In genomic region chr12:54696242-54697002, GRCm38 (mm10) we compare ENCODE assay signal across 8 mouse cellular contexts. TPM values are rescaled to one million over a fixed set of nuclear protein-coding genes. Genes with fewer than 3 reads are reported as not detected.
DNase-seq lines count a peak whose midpoint lies in the region; ATAC-seq and TF ChIP-seq lines count a peak whose summit lies in the region.

No protein-coding gene starts in this region.

- peaks cover 3 to 13% of the 10 kb centered on the region in 2 experiments; a peak in 3 of 4 replicates for H3K4me1 ChIP-seq in MEL (ENCODE audit: control insufficient read depth in 1 of 2, insufficient read depth in 2 of 2, low read length in 2 of 2)
- peaks cover 4% of the 10 kb centered on the region for H3K4me1 ChIP-seq in cerebellum, adult 2 months (ENCODE audit: control insufficient read depth, insufficient read depth, low read length)
- peaks cover 7% of the 10 kb centered on the region; the same call in 1 of the 2 replicates for H3K4me1 ChIP-seq in forebrain, postnatal 0 days (ENCODE audit: insufficient read depth)
- peaks cover 3% of the 10 kb centered on the region for H3K4me1 ChIP-seq in lung, embryonic 16.5 days (replicated peaks; ENCODE audit: control insufficient read depth, insufficient read depth, low read length)

- peak overlapping the region; percentile 49 to 81 for H3K4me3 ChIP-seq in MEL (ENCODE audit: control insufficient read depth in 1 of 2, insufficient read depth in 1 of 2, low read depth in 2 of 2, low read length in 2 of 2)
- peak overlapping the region; percentile 74 for H3K4me3 ChIP-seq in cerebellum, adult 2 months (replicated peaks; ENCODE audit: insufficient read depth, low read depth, low read length)
- peak overlapping the region; percentile 88 for H3K4me3 ChIP-seq in forebrain, postnatal 0 days (ENCODE audit: low read depth, low read length)
- H3K4me3 ChIP-seq in lung, embryonic 16.5 days (ENCODE audit: low read length) = peak overlapping the region; percentile 95

- H3K4me2 ChIP-seq in forebrain, postnatal 0 days (ENCODE audit: low read depth) = peak overlapping the region; percentile 72
- peak overlapping the region; percentile 82 for H3K4me2 ChIP-seq in lung, embryonic 16.5 days (ENCODE audit: low read depth, low read length)

- peak; percentile 95 for DNase-seq in MEL (ENCODE audit: low read depth, low spot score)
- peak; percentile 90 to 94 for DNase-seq in cerebellum, adult 2 months
- peak; percentile 97 for DNase-seq in forebrain, postnatal 0 days
- peak; percentile 95 for DNase-seq in layer of hippocampus, adult 9-10 months (ENCODE audit: low spot score)
- DNase-seq in ovary, postnatal 10 days (ENCODE audit: low spot score) = peak; percentile 78
- peak; percentile 95 to 96 for DNase-seq in thymus, postnatal 10 days (ENCODE audit: low spot score in 2 of 2)

- WGBS in cerebellum, adult 2 months = under 1% methylated on average over 32 of the region's 32 CpGs
- under 1% methylated on average over 32 of the region's 32 CpGs for WGBS in forebrain, postnatal 0 days
- WGBS in lung, embryonic 16.5 days = under 1% methylated on average over 32 of the region's 32 CpGs

- H3K27me3 ChIP-seq in MEL (ENCODE audit: control insufficient read depth in 1 of 2, insufficient read depth in 2 of 2, low read length in 2 of 2) = no peaks in the 10 kb centered on the region
- H3K27me3 ChIP-seq in cerebellum, adult 2 months (ENCODE audit: control insufficient read depth, insufficient read depth, low read length) = no peaks in the 10 kb centered on the region
- H3K27me3 ChIP-seq in forebrain, postnatal 0 days (ENCODE audit: insufficient read depth, low read length) = no peaks in the 10 kb centered on the region
- H3K27me3 ChIP-seq in lung, embryonic 16.5 days (ENCODE audit: control insufficient read depth, insufficient read depth, low read depth, low read length) = no peaks in the 10 kb centered on the region

- H3K9me3 ChIP-seq in MEL (replicated peaks; ENCODE audit: insufficient read depth, low read length) = no peaks in the 10 kb centered on the region
- no peaks in the 10 kb centered on the region for H3K9me3 ChIP-seq in forebrain, postnatal 0 days (ENCODE audit: low read length)
- no peaks in the 10 kb centered on the region for H3K9me3 ChIP-seq in lung, embryonic 16.5 days (ENCODE audit: control insufficient read depth, low read length)

- peaks cover 0 to 11% of the 10 kb centered on the region in 2 experiments; a peak in 2 of 4 replicates for H3K36me3 ChIP-seq in MEL (ENCODE audit: control insufficient read depth in 1 of 2, insufficient read depth in 2 of 2, low read length in 2 of 2)
- H3K36me3 ChIP-seq in forebrain, postnatal 0 days (ENCODE audit: insufficient read depth) = peaks cover 8% of the 10 kb centered on the region
- peaks cover 5% of the 10 kb centered on the region; the same call in 1 of the 2 replicates for H3K36me3 ChIP-seq in lung, embryonic 16.5 days (ENCODE audit: control insufficient read depth, insufficient read depth, low read length)

- peak; percentile 88 for ATAC-seq in forebrain, postnatal 0 days
- ATAC-seq in hematopoietic stem cell, adult 5-6 weeks (replicated peaks in 1 of 2; ENCODE audit: insufficient read depth in 1 of 2, low FRiP score in 2 of 2, low TSS enrichment in 1 of 2, low read depth in 1 of 2, poor library complexity in 2 of 2, severe bottlenecking in 2 of 2) = peak; percentile 70 to 75
- peak; percentile 94 for ATAC-seq in lung, embryonic 16.5 days (ENCODE audit: low read depth)

- TF ChIP-seq CTCF in MEL (IDR thresholded peaks at IDR 0.05 in 2 of 3, conservative IDR thresholded peaks at IDR 0.05 in 1 of 3; ENCODE audit: control insufficient read depth in 1 of 3, insufficient read depth in 1 of 3, low read depth in 2 of 3, low read length in 3 of 3, poor library complexity in 1 of 3, severe bottlenecking in 1 of 3) = no peak
- no peak for TF ChIP-seq CTCF in cerebellum, adult 2 months (IDR thresholded peaks at IDR 0.05; ENCODE audit: borderline replicate concordance, insufficient read depth, low read depth, low read length)
- TF ChIP-seq CTCF in forebrain, postnatal 0 days (IDR thresholded peaks at IDR 0.05; ENCODE audit: low read depth) = no peak; the same call in 1 of the 2 replicates

- TF ChIP-seq EP300 in MEL (IDR thresholded peaks at IDR 0.05; ENCODE audit: low read depth in 1 of 2, low read length in 2 of 2) = no peak

- peak overlapping the region; percentile 60 for H3K27ac ChIP-seq in MEL (ENCODE audit: control insufficient read depth, low read depth, low read length)
- peak overlapping the region; percentile 12; the same call in 1 of the 2 replicates for H3K27ac ChIP-seq in cerebellum, adult 2 months (ENCODE audit: insufficient read depth, low read length)
- H3K27ac ChIP-seq in forebrain, postnatal 0 days (ENCODE audit: low read depth, low read length) = peak overlapping the region; percentile 99
- H3K27ac ChIP-seq in lung, embryonic 16.5 days (ENCODE audit: low read length) = peak overlapping the region; percentile 98

- H3K9ac ChIP-seq in MEL (ENCODE audit: control insufficient read depth, low read depth, low read length, poor library complexity, severe bottlenecking) = peak overlapping the region; percentile 73
- peak overlapping the region; percentile 97 for H3K9ac ChIP-seq in forebrain, postnatal 0 days
- H3K9ac ChIP-seq in lung, embryonic 16.5 days (ENCODE audit: low read length) = peak overlapping the region; percentile 92

- peaks cover 9% of the 10 kb centered on the region for H3K79me2 ChIP-seq in MEL (ENCODE audit: control insufficient read depth, insufficient read depth, low read length, poor library complexity)

- peak; percentile 99 for TF ChIP-seq POLR2A in MEL (IDR thresholded peaks at IDR 0.05; ENCODE audit: control insufficient read depth in 1 of 2, insufficient read depth in 1 of 2, low read depth in 1 of 2, low read length in 2 of 2, poor library complexity in 1 of 2)
- TF ChIP-seq POLR2A in cerebellum, adult 2 months (IDR thresholded peaks at IDR 0.05; ENCODE audit: borderline replicate concordance, insufficient read depth, low read length) = peak; percentile 99

- no peak for TF ChIP-seq RAD21 in MEL (IDR thresholded peaks at IDR 0.05; ENCODE audit: low read depth, low read length)

TF ChIP-seq in MEL, 35 proteins besides CTCF, POLR2A, EP300 and RAD21:
- TF ChIP-seq RCOR1 (IDR thresholded peaks at IDR 0.05; ENCODE audit: low read depth, low read length) (peak; percentile 33; the same call in 1 of the 2 replicates), POLR2AphosphoS5 (IDR thresholded peaks at IDR 0.05; ENCODE audit: borderline replicate concordance, low read depth, low read length) (peak; percentile 100), HCFC1 (IDR thresholded peaks at IDR 0.05; ENCODE audit: low read depth, low read length) (peak; percentile 80), TBP (IDR thresholded peaks at IDR 0.05; ENCODE audit: low read depth, low read length) (peak; percentile 99), TCF12 (IDR thresholded peaks at IDR 0.05; ENCODE audit: low read depth, low read length) (peak; percentile 51), MXI1 (IDR thresholded peaks at IDR 0.05; ENCODE audit: low read depth, low read length) (no peak), E2F4 (IDR thresholded peaks at IDR 0.05; ENCODE audit: borderline replicate concordance, low read depth, low read length) (no peak), MEF2A (IDR thresholded peaks at IDR 0.05; ENCODE audit: extremely low read depth, insufficient replicate concordance, low read depth, low read length, poor library complexity, severe bottlenecking) (peak; percentile 15; the same call in 1 of the 2 replicates), SIN3A (IDR thresholded peaks at IDR 0.05; ENCODE audit: low read length) (peak; percentile 70), MAZ (IDR thresholded peaks at IDR 0.05; ENCODE audit: low read depth, low read length) (peak; percentile 60; the same call in 1 of the 2 replicates), SMC3 (IDR thresholded peaks at IDR 0.05; ENCODE audit: low read depth, low read length) (no peak), ETS1 (IDR thresholded peaks at IDR 0.05; ENCODE audit: low read depth, low read length) (peak; percentile 96), MYC (IDR thresholded peaks at IDR 0.05; ENCODE audit: low read depth, low read length) (0 out of 2 replicates have a peak, but pooled peaks have one; percentile 17), ZMIZ1 (IDR thresholded peaks at IDR 0.05; ENCODE audit: low read depth, low read length) (peak; percentile 100), JUND (IDR thresholded peaks at IDR 0.05; ENCODE audit: low read depth, low read length) (peak; percentile 57; the same call in 1 of the 2 replicates), ZNF384 (IDR thresholded peaks at IDR 0.05; ENCODE audit: low read depth, low read length) (no peak), POLR2AphosphoS2 (IDR thresholded peaks at IDR 0.05; ENCODE audit: low read length) (peak; percentile 100)

RNA-seq across cellular contexts. Expression of gene Eapp, which starts 0.7 kb away (rescaled TPM):
- total RNA-seq in MEL (2012; rRNA removed) = 45.6 and 50.4 TPM in 2 replicates
- polyA plus RNA-seq in MEL (2012; ENCODE audit: insufficient read depth in 1 of 2, insufficient read length in 2 of 2, low read depth in 1 of 2, low replicate concordance in 2 of 2, missing spikeins in 1 of 2) = 10 to 100 TPM in 1 of 2 experiments, not detected in 1; 50.7 TPM
- polyA plus RNA-seq in cerebellum, adult 2 months (2012; rRNA removed) = 27.4 and 28.6 TPM in 2 replicates
- 34.5 and 38.9 TPM in 2 replicates for total RNA-seq in forebrain, postnatal 0 days (2014; rRNA removed)
- polyA plus RNA-seq in forebrain, postnatal 0 days (2015; fragmentation: Nextera tagmentation; extraction: Ambion mirVana) = 94.9 and 105 TPM in 2 replicates
- total RNA-seq in hematopoietic stem cell, adult 5-6 weeks (2017) = 66.3 and 116 TPM in 2 replicates
- polyA plus RNA-seq in lung, embryonic 16.5 days (2015; fragmentation: Nextera tagmentation; extraction: Ambion mirVana) = 61.8 and 62.7 TPM in 2 replicates

RNA-seq across cellular contexts. Expression of gene Sptssa, which starts 40.0 kb away (rescaled TPM):
- 58.1 and 88.4 TPM in 2 replicates for total RNA-seq in MEL (2012; rRNA removed)
- polyA plus RNA-seq in MEL (2012; ENCODE audit: insufficient read depth in 1 of 2, insufficient read length in 2 of 2, low read depth in 1 of 2, low replicate concordance in 2 of 2, missing spikeins in 1 of 2) = 100 to 1,000 TPM in 1 of 2 experiments, not detected in 1; 166 TPM
- polyA plus RNA-seq in cerebellum, adult 2 months (2012; rRNA removed) = 50.6 and 52.9 TPM in 2 replicates
- 70.6 and 78.6 TPM in 2 replicates for total RNA-seq in forebrain, postnatal 0 days (2014; rRNA removed)
- 206 TPM in 2 replicates for polyA plus RNA-seq in forebrain, postnatal 0 days (2015; fragmentation: Nextera tagmentation; extraction: Ambion mirVana)
- total RNA-seq in hematopoietic stem cell, adult 5-6 weeks (2017) = 210 and 247 TPM in 2 replicates
- 198 and 203 TPM in 2 replicates for polyA plus RNA-seq in lung, embryonic 16.5 days (2015; fragmentation: Nextera tagmentation; extraction: Ambion mirVana)

Comparison
In these comparisons a context has a peak if more than half of its experiments do, and no peak if none do; other contexts are left out.
1. Peak in every context shown above with its lines: DNase-seq, ATAC-seq, H3K4me3 ChIP-seq and H3K27ac ChIP-seq.
2. H3K27ac ChIP-seq: peak in every context shown above with its lines; median percentile 99 in forebrain, postnatal 0 days; 98 in lung, embryonic 16.5 days; 60 in MEL; 12 in cerebellum, adult 2 months.